Mouse (Mus musculus): ENCODE data around the gene Dnm1. TPM values are rescaled to one million over a fixed set of nuclear protein-coding genes. Genes with fewer than 3 reads are reported as not detected.
A peak's percentile ranks its signal among the peaks of the same experiment; 100 is the strongest.

Dnm1 gene
- polyA plus RNA-seq, 1 experiment from 2014 or later, result 5.6 TPM

GRCm38 (mm10) chr2:32258887-32259533 lies 94.1 kb downstream of the Dnm1 start:
- H3K4me1 ChIP-seq (replicated peaks; ENCODE audit: control insufficient read depth, insufficient read depth), result 0 out of 2 replicates have a peak, but pooled peaks cover 2% of the 10 kb centered on the region
- no peaks in the 10 kb centered on the region for H3K27me3 ChIP-seq (ENCODE audit: control insufficient read depth, insufficient read depth, low read length)
- H3K9me3 ChIP-seq (ENCODE audit: control insufficient read depth, low read length), result no peaks in the 10 kb centered on the region
- H3K4me2 ChIP-seq (replicated peaks; ENCODE audit: low read depth), result peak overlapping the region; percentile 73
- no peak for DNase-seq (ENCODE audit: low spot score)
- H3K27ac ChIP-seq (replicated peaks), result peak overlapping the region; percentile 30; the same call in 1 of the 2 replicates
- peaks cover 23% of the 10 kb centered on the region for H3K36me3 ChIP-seq (ENCODE audit: control insufficient read depth, insufficient read depth, low read length)
- 48% methylated on average over 6 of the region's 6 CpGs for WGBS
- peak overlapping the region; percentile 86 for H3K9ac ChIP-seq (ENCODE audit: low read length)
- TF ChIP-seq CTCF (IDR thresholded peaks at IDR 0.05; ENCODE audit: low read depth) (no peak), EP300 (optimal IDR thresholded peaks at IDR 0.05) (no peak)
- peak overlapping the region; percentile 77 for H3K4me3 ChIP-seq (ENCODE audit: low read depth, low read length)
- 0 out of 2 replicates have a peak, but pooled peaks have one; percentile 4 for ATAC-seq (ENCODE audit: low FRiP score, low TSS enrichment)

Small RNA genes lying within 50 kb of the gene (microRNA-seq; reads per million reads assigned to microRNA genes)
- gene Gm23363 (not detected), gene Mir199b (428 reads per million, percentile 63 among the genes with 10 or more reads in this experiment)

Other genes starting within 250 kb of the Dnm1 start
- gene Prrc2b, start 202.3 kb downstream of the Dnm1 start, polyA plus RNA-seq (2015; fragmentation: Nextera tagmentation; extraction: Ambion mirVana), result 18.7 and 21.6 TPM in 2 replicates
- 6.2 and 6.9 TPM in 2 replicates for gene Pomt1, start 116.7 kb downstream of the Dnm1 start, polyA plus RNA-seq (2015; fragmentation: Nextera tagmentation; extraction: Ambion mirVana)
- gene Uck1, start 93.2 kb downstream of the Dnm1 start, polyA plus RNA-seq (2015; fragmentation: Nextera tagmentation; extraction: Ambion mirVana), result 32.2 and 34.8 TPM in 2 replicates
- 18.1 and 18.5 TPM in 2 replicates for gene Golga2, start 66.0 kb downstream of the Dnm1 start, polyA plus RNA-seq (2015; fragmentation: Nextera tagmentation; extraction: Ambion mirVana)
- gene Swi5, start 65.3 kb downstream of the Dnm1 start, polyA plus RNA-seq (2015; fragmentation: Nextera tagmentation; extraction: Ambion mirVana), result 254 and 313 TPM in 2 replicates
- gene Ciz1, start 1.0 kb downstream of the Dnm1 start, polyA plus RNA-seq (2015; fragmentation: Nextera tagmentation; extraction: Ambion mirVana), result 14.0 and 16.1 TPM in 2 replicates
- 85.0 and 90.1 TPM in 2 replicates for gene 1110008P14Rik, start 28.6 kb upstream of the Dnm1 start, polyA plus RNA-seq (2015; fragmentation: Nextera tagmentation; extraction: Ambion mirVana)
- gene Lcn2, start 34.9 kb upstream of the Dnm1 start, polyA plus RNA-seq (2015; fragmentation: Nextera tagmentation; extraction: Ambion mirVana), result 1.8 TPM in 2 replicates
- gene Ptges2, start 42.6 kb upstream of the Dnm1 start, polyA plus RNA-seq (2015; fragmentation: Nextera tagmentation; extraction: Ambion mirVana), result 31.6 and 33.0 TPM in 2 replicates
- gene Naif1, start 97.1 kb upstream of the Dnm1 start, polyA plus RNA-seq (2015; fragmentation: Nextera tagmentation; extraction: Ambion mirVana), result 2.5 and 2.6 TPM in 2 replicates
- 11.1 and 11.5 TPM in 2 replicates for gene Slc25a25, start 98.1 kb upstream of the Dnm1 start, polyA plus RNA-seq (2015; fragmentation: Nextera tagmentation; extraction: Ambion mirVana)
- gene Fam102a, start 182.0 kb upstream of the Dnm1 start, polyA plus RNA-seq (2015; fragmentation: Nextera tagmentation; extraction: Ambion mirVana), result 16.6 and 20.2 TPM in 2 replicates
- 87.5 and 91.8 TPM in 2 replicates for gene Dpm2, start 217.5 kb upstream of the Dnm1 start, polyA plus RNA-seq (2015; fragmentation: Nextera tagmentation; extraction: Ambion mirVana)
- 0.08 and 0.18 TPM in 2 replicates for gene Pip5kl1, start 221.5 kb upstream of the Dnm1 start, polyA plus RNA-seq (2015; fragmentation: Nextera tagmentation; extraction: Ambion mirVana)
- gene 9430097D07Rik, start 222.3 kb upstream of the Dnm1 start, polyA plus RNA-seq (2015; fragmentation: Nextera tagmentation; extraction: Ambion mirVana), result not detected in 2 replicates
- 7.4 and 7.7 TPM in 2 replicates for gene St6galnac4, start 233.8 kb upstream of the Dnm1 start, polyA plus RNA-seq (2015; fragmentation: Nextera tagmentation; extraction: Ambion mirVana)
- 9.1 and 11.3 TPM in 2 replicates for gene St6galnac6, start 246.4 kb upstream of the Dnm1 start, polyA plus RNA-seq (2015; fragmentation: Nextera tagmentation; extraction: Ambion mirVana)

Measured in stomach, postnatal 0 days (tissue).